Mouse (Mus musculus): ENCODE measurements around the gene Sirt3.

Gene Sirt3

DNA sequence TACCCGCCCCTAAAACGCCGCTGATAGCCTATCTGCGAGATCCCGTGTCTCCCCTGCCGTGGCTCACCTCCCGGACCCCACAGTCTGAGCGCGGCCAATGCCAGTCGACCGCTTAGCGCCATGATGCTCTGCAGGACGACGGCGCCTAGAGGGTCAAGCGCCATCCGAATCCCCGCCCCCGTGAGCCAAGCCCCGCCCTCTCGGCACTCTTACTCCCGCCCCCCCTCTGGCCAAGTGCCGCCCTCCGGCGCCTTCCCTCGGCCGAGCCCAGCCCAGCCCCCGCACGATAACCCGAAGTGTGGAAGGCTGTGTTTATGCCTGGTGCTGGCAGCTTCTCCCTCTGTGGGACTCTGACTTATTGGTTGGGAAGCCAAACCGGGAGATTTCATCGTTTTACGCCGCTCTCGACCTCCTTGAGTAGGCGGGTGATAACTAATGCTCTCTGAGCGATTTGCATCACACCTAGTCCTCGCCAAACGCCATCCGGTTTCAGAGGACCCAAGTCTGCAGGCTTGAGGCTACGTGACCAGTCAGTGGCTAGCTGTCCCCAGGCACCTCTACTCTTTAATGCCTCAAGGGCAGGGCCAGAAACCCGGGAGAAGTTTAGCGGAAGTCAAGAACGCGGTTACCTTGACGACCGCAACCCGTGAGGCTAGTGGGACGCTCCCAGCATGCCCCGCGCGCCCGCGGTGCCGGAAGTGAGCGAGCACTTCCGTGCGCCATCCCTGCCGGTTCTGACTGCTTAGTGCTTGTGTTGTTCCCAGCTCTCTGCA lies at the start of gene Sirt3, which contains the start of gene Psmd13:
Gene Sirt3 (minus strand): TSS at position 614 of the 773 bp plus-strand sequence.
Gene Psmd13 (plus strand): TSS at position 273 of the 773 bp plus-strand sequence.
- peak; percentile 95 to 97 for DNase-seq (ENCODE audit: low spot score in 2 of 2)

- no peak for DNase-seq (ENCODE audit: low spot score in 2 of 2)
Observed at GRCm38 (mm10) chr7:140927181-140927580, 45.1 kb upstream of the Sirt3 start.

- no peak for DNase-seq (ENCODE audit: low spot score in 2 of 2)
Observed at GRCm38 (mm10) chr7:140923070-140923775, 41.1 kb upstream of the Sirt3 start.

DNA sequence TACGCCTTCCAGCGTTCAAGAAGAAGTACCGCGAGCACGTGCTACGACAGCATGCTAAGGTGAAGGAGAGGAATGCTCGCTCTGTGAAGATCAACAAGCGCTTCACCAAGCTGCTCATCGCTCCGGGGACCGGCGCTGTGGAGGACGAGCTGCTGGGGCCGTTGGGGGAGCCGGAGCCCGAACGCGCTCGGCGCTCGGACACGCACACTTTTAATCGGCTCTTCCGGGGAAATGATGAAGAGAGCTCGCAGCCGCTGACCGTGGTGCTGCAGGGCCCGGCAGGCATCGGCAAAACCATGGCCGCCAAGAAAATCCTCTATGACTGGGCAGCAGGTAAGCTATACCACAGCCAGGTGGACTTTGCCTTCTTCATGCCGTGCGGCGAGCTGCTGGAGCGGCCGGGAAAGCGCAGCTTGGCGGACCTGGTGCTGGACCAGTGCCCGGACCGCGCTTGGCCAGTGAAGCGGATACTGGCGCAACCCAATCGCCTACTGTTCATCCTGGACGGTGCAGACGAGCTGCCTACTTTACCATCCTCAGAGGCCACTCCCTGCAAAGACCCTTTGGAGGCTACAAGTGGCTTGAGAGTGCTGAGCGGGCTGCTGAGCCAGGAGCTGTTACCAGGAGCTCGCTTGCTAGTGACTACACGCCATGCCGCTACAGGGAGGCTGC lies 40.4 kb upstream of the Sirt3 start:
- DNase-seq (ENCODE audit: low spot score in 2 of 2): peak; percentile 31 to 47

DNA sequence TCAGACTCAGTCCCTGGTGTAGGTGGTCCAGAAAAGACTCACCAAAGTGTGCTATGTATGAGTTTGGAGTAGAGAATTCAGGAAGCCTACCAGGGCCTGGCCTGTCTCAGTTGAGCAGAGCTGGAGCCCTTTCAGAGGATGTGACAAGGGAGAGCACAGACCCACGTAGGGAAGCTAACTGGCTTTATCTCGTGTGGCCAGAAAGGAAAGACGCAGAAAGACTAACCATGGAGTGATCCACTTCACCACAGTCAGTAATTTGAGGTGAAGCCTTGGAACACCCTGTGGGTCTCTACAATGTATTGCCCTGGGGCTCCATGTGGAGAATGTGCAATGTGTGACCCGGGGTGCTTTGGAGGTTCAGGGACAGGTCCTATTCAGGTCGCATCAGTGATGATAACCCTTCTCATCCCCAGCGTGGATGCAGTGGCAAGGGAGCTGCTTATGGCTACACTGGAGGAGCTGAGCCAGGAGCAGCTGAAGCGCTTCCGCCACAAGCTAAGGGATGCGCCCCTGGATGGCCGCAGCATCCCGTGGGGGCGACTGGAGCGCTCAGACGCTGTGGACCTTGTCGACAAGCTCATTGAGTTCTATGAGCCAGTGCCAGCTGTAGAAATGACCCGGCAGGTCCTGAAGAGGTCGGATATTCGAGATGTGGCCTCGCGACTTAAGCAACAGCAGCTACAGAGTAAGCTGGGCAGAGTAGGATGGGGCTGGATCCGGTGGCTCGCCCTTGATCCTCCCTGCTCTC lies 39.3 kb upstream of the Sirt3 start:
- DNase-seq (ENCODE audit: low spot score in 2 of 2): no peak

GRCm38 (mm10) chr7:140920418-140921029 lies 38.4 kb upstream of the Sirt3 start, which contains the start of gene Nlrp6:
Nlrp6 (plus strand) TSS chr7:140920902.
- no peak for DNase-seq (ENCODE audit: low spot score in 2 of 2)

DNA sequence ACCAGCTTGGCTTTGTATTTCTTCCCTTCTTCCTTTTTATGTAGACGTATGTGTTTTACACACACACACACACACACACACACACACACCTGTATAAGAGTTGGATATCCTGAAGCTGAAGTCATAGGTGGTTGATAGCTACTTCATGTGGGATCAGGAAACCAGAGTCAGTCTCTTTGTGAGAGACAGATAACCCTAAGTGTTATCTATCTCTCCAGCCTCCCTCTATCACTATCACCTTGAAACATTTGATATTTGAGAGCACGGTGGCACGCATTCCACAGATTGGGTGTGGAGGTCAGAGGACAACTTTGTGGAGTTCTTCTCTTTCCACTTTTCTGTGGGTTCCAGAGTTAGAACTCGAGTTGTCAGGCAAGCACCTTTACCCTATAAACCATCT lies 37.8 kb upstream of the Sirt3 start:
- no peak for DNase-seq (ENCODE audit: low spot score in 2 of 2)

GRCm38 (mm10) chr7:140914031-140914690 lies 32.1 kb upstream of the Sirt3 start:
- DNase-seq (ENCODE audit: low spot score in 2 of 2): no peak

DNA sequence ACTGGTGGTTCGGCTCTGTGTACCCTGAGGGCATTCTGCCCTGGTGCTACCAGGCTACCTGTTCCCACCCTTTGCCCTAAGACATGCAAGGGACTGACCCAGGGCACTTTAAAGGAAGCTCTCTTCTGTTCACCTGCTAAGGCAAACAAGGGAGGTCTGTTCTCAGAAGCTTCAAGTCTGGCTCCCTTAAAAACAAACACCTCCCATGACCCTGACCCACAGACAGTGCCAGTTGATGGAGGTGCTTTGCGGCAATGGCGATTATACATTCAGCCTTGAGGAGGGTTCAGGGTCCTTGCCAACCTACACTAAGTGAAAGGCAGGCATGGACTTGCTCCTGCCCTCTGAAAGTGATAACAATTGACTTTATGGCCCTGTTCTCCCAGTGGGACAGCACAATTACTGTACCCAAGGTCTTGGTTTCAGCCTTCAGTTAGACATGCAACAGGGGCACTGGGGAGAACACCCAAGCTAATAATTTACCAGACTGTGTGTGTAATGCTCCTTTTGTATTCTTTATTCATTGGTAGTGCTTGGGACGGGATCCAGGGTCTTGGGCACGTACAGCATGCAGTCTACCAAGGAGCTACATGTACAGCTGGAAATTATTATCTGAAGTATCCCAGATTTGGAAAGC lies 30.9 kb upstream of the Sirt3 start:
- no peak for DNase-seq (ENCODE audit: low spot score in 2 of 2)

DNA sequence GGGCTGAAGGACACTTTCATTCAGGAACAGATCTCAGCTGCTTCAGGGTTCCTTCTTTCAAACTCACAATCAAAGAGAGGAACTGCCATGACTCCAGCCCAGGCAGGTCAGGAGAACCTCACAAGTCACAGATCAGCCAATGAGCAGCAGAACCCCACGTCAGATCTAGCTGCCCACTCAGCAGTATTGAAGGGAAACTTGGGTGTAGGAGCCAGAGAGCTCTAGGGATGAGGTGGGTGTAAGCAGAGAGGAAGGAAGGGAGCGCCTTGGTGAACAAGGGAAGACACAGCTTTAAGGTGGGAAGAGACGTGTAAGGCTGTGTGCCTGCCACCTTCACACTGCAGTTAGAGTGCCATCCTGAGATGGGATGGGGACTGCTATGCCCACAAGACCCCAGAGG lies 30.2 kb upstream of the Sirt3 start:
- peak; percentile 41 to 46 for DNase-seq (ENCODE audit: low spot score in 2 of 2)

- DNase-seq (ENCODE audit: low spot score in 2 of 2): peak; percentile 69 to 73
Observed at GRCm38 (mm10) chr7:140908634-140909107, 26.6 kb upstream of the Sirt3 start.

- no peak for DNase-seq (ENCODE audit: low spot score in 2 of 2)
Observed at GRCm38 (mm10) chr7:140908181-140908580, 26.1 kb upstream of the Sirt3 start.

DNA sequence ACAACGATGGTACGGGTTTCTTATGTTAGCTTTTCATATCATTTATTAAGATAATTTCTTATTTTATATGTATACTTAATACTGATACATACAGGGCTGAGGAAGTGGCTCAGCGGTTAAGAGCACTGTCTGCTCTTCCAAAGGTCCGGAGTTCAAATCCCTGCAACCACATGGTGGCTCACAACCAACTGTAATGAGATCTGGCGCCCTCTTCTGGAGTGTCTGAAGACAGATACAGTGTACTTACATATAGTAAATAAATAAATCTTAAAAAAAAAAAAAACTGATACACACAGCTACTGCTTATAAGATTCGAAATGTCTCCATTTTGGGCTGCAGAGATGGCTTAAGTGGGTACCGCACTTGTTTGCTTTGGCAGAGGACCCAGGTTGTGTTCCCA lies 25.6 kb upstream of the Sirt3 start:
- DNase-seq (ENCODE audit: low spot score in 2 of 2): no peak

DNA sequence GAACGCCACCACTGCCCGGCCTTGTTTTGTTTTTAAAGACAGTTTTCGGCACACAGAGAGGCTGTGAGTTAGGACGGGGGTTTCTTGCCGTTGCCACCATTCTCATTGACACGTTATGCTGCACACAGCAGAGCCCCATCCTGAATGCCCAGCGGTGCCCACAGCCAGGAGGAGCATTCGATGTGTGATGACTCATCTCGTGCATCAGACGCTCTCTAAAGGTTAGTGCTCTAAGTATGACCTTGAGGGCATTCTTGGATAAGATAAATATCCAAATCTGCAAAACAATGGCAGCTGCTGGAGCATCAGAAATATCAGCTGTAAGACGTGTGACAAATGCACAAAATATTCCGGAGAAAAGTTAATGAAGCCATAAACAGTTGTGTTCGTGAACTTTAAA lies 25.0 kb upstream of the Sirt3 start:
- no peak for DNase-seq (ENCODE audit: low spot score in 2 of 2)

GRCm38 (mm10) chr7:140905642-140906081 lies 23.6 kb upstream of the Sirt3 start:
- DNase-seq (ENCODE audit: low spot score in 2 of 2): no peak

DNA sequence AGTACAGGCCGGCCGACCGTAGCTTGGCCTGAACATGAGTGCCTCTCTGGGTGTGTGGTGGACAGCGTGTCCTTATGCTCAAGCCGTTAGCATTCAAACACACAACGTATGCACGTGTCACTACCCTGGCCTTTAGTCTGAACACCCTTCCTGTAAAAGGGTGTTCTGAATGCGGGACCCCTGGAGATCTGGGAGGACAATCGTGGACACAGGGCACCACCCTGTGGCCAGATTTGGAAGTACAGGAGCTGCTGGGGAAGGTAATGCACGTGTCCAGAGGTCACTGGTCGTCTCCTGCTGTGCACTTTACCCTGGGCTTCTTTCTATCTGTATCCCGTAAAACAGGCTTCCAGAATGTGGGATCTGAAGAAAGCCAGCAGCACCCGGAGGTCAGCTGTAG lies 21.1 kb upstream of the Sirt3 start:
- peak; percentile 76 to 80 for DNase-seq (ENCODE audit: low spot score in 2 of 2)

DNA sequence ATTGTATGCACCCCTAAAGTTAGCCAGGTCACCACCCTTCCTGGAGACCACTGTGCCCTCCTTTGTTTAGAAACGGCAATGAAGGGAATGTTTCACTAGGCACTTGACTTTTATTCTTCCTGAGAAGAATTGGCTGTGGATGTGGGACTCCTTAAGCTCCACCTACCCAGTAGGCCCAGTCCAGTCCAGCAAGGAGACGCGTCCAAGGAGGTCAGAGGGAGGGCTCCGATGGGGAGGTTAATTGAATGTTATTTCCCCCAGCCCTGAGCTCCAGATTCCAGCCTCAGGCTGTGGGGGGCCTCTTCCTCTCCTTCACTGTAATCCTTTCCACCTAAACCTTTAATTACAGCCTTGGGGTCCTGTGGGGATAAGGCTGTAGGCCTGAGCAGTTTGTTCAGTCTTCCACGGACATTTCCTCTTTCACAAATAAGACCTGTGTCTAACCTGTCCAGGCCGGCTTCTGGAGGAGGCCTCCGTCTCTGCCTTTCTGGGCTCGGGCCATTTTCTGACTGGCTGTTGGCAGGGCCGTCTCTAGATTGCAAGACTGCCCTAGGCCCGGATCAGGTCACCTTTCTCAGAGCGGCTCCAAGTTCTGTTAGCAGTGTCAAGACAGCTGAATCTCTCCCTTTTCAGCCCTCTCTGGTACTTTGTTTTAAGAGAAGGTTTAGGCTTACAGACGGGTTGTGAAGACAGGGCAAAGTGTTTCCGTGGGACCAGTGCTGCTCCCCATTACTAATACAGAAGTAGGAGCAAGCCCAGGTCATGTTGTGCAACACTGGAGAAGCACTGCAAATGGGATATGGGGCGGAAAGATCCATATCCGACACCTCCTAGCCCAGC lies 20.1 kb upstream of the Sirt3 start:
- no peak for DNase-seq (ENCODE audit: low spot score in 2 of 2)

- no peak for DNase-seq (ENCODE audit: low spot score in 2 of 2)
Observed at GRCm38 (mm10) chr7:140900220-140900619, 18.1 kb upstream of the Sirt3 start, which contains the start of gene Cox8b. Cox8b (minus strand) TSS chr7:140900446.

DNA sequence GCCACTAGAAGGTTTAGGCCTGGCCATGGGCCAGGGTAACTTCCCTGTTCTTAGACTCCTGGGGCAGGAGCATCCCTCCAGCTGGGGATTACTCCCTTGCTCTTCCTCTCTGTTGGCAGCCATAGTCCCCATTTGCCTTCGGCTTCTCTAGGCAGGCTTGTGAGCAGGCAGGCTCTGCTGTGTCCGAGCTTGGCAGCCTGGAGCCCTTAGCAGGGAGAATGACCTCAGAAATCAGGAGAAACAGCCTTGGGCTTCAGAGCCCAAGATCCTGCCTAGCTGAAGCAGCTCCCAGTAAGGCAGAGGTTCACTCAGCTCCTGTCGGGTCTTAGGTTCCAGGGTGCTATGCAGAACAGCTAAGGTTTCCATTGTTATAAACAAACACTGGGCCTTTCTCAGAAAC lies 17.0 kb upstream of the Sirt3 start:
- DNase-seq (ENCODE audit: low spot score in 2 of 2): no peak
